Mouse (Mus musculus): ENCODE results near the gene Fyb2. TPM values are rescaled to one million over a fixed set of nuclear protein-coding genes. Genes with fewer than 3 reads are reported as not detected.
A peak's percentile ranks its signal among the peaks of the same experiment; 100 is the strongest.

Gene Fyb2
- total RNA-seq, 2 experiments from 2014 or later: 2.0 to 2.4 TPM

DNA sequence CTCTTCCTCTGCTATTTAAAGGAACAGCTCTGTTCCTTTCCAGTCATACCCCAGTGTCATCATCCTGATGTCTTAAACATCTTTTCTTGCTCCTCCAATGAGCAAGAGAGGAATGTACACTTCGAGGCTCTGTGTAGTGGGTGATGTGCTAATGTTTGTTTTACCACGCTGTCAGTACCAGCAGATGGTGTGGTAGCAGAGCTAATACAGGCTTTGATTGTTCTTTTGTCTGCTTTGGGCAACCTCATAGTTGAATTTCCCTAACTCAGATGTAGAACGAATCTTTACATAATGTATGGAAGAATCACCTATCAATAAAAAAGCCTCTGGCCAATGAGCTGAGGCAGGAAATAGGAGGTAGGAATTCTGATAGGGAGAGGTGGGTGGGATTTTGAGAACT is 36.0 kb downstream of the Fyb2 start:
- Histone ChIP-seq H3K4me3 (no peak overlapping the region), H3K27ac (no peak overlapping the region)
- peak; percentile 48 for TF ChIP-seq CTCF (conservative IDR thresholded peaks at IDR 0.05)
- peak in 1 of 2 experiments; percentile 27 for DNase-seq (ENCODE audit: low spot score in 2 of 2)

DNA sequence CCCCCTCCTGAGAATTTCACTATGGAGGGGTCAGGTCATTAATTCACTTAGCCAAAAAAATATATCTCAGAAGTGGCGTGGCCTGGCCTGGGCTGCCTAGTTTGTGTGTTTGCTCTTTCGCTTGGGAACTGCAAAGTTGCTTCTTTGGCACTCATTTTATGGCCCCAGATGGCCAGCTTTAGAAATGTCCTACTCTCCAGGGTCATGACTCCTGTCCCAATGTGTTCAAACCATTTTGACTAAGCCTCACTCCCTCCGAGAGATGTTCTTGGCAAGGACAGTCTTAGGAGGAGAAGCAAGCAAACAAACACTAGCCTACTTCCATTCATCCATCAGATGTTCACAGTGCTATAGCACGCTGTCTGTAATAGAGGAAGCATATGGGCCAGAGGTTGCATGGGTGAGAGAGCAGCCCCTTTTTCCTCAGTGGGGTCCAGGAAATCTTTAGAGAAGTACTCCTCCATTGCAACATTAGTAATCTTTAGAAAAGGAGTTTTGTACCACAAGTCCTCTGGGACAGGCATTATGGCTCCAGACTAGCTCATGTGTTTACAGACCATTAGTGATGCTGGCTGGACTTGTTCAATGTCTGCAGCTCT is 38.1 kb downstream of the Fyb2 start:
- no peak for DNase-seq (ENCODE audit: low spot score in 2 of 2)
- no peak for TF ChIP-seq CTCF (conservative IDR thresholded peaks at IDR 0.05)

DNA sequence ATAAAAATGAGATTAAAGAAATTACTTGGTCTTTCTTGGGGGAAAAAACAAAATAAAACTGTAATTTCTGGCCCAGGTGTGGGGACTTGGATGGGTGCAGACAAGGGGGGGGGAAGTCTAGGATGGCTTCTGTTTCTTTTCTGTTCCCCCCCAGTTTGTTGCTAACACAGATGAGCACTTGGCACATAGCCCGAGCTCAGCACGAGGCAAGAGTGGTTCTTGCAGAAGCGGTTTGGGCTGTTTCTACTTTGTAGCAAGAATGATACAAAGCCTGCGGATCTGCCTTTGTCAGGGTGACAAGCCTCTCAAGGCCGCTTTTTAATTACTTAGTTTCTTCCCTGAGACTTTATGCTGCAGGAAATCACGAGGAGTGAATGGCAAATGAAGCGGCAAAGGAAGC is 43.4 kb downstream of the Fyb2 start:
- Histone ChIP-seq H3K27ac (no peak overlapping the region), H3K4me3 (no peak overlapping the region)
- DNase-seq (ENCODE audit: low spot score in 2 of 2): no peak
- TF ChIP-seq CTCF (conservative IDR thresholded peaks at IDR 0.05): no peak

More for the DNA sequence above, 38.1 kb downstream of the Fyb2 start:
- H3K4me3 ChIP-seq: no peak overlapping the region
- H3K27ac ChIP-seq: no peak overlapping the region

- no peak for TF ChIP-seq CTCF (conservative IDR thresholded peaks at IDR 0.05)
- no peak for DNase-seq (ENCODE audit: low spot score in 2 of 2)
- Histone ChIP-seq H3K4me3 (no peak overlapping the region), H3K27ac (no peak overlapping the region)
These were observed 48.2 kb downstream of the Fyb2 start for GRCm38 (mm10) chr4:104961431-104961830.

- TF ChIP-seq CTCF (conservative IDR thresholded peaks at IDR 0.05): no peak
- no peak overlapping the region for H3K4me3 ChIP-seq
- DNase-seq (ENCODE audit: low spot score in 2 of 2): no peak
- no peak overlapping the region for H3K27ac ChIP-seq
These were observed 59.4 kb downstream of the Fyb2 start for GRCm38 (mm10) chr4:104972606-104973005.

GRCm38 (mm10) chr4:104975162-104975830 is 62.0 kb downstream of the Fyb2 start:
- H3K4me3 ChIP-seq: no peak overlapping the region
- no peak overlapping the region for H3K27ac ChIP-seq
- DNase-seq (ENCODE audit: low spot score in 2 of 2): no peak
- TF ChIP-seq CTCF (conservative IDR thresholded peaks at IDR 0.05): no peak

GRCm38 (mm10) chr4:104985960-104986632 is 72.8 kb downstream of the Fyb2 start:
- Histone ChIP-seq H3K27ac (no peak overlapping the region), H3K4me3 (no peak overlapping the region)
- DNase-seq (ENCODE audit: low spot score in 2 of 2): no peak
- TF ChIP-seq CTCF (conservative IDR thresholded peaks at IDR 0.05): no peak

DNA sequence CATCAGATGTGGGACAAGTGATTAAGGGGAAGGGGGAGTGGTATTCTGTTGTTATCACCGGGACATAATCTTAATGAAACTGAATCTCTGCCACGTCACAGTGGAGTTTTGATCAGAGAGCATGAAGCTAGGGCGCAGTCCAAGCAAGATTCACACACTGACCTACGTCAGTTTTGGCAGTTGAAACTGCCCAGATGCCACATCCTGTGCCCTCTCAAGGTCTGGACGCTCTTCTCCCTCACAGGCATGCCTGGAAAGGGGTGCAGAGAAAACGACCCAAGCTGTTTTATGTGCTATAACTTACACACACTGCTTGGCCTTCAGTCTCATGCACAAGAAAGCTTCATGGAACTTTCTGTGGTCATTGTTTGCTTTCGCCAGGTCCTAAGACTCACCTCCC is 74.4 kb downstream of the Fyb2 start:
- Histone ChIP-seq H3K27ac (no peak overlapping the region), H3K4me3 (no peak overlapping the region)
- no peak for DNase-seq (ENCODE audit: low spot score in 2 of 2)
- TF ChIP-seq CTCF (conservative IDR thresholded peaks at IDR 0.05): no peak

DNA sequence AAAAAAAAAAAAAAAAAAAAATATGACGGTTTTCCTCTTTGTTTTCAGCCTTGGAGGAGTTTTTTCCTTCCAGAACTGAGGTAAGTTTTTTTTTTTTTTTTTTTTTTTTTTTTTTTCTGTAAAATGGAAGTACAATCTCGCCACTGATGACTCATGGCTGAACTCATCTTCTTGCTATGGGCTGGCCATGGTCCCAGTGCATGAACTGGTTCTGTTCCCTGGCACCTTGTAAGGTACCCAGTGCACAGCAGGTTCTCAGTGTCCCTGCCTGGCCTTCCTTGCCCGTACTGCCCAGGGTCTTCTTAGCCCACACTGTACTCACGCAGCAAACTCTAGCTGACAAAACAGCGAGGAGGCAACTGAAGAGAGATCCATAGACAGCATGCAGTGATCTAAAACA is 74.8 kb downstream of the Fyb2 start:
- no peak for TF ChIP-seq CTCF (conservative IDR thresholded peaks at IDR 0.05)
- Histone ChIP-seq H3K27ac (no peak overlapping the region), H3K4me3 (no peak overlapping the region)
- DNase-seq (ENCODE audit: low spot score in 2 of 2): no peak

- H3K27ac ChIP-seq: no peak overlapping the region
- TF ChIP-seq CTCF (conservative IDR thresholded peaks at IDR 0.05): no peak
- no peak overlapping the region for H3K4me3 ChIP-seq
- no peak for DNase-seq (ENCODE audit: low spot score in 2 of 2)
These were observed 75.5 kb downstream of the Fyb2 start for GRCm38 (mm10) chr4:104988709-104989108.

GRCm38 (mm10) chr4:104990016-104990415 is 76.8 kb downstream of the Fyb2 start:
- no peak overlapping the region for H3K4me3 ChIP-seq
- TF ChIP-seq CTCF (conservative IDR thresholded peaks at IDR 0.05): no peak
- no peak overlapping the region for H3K27ac ChIP-seq
- peak; percentile 60 to 68 for DNase-seq (ENCODE audit: low spot score in 2 of 2)

DNA sequence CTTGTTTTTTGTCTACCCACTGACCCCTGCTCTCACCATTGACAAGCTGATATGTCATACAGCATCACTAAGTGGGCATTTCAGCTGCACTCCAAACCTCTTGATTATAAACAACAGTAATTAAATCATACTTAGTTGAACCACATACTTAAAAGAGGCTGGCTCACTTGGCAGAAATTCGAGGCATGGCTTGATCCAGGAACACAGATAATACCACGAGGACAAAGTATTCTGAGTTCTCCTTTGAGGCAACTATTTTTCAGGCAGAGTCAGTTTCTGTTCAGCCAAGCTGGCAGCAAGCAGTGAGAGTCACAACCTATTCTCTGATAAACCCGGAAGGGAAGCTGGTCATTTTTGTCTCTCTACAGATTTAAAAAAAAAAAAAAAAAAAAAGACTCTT is 77.4 kb downstream of the Fyb2 start:
- H3K4me3 ChIP-seq: no peak overlapping the region
- no peak overlapping the region for H3K27ac ChIP-seq
- no peak for DNase-seq (ENCODE audit: low spot score in 2 of 2)
- TF ChIP-seq CTCF (conservative IDR thresholded peaks at IDR 0.05): no peak

- Histone ChIP-seq H3K4me3 (no peak overlapping the region), H3K27ac (no peak overlapping the region)
- DNase-seq (ENCODE audit: low spot score in 2 of 2): no peak
- no peak for TF ChIP-seq CTCF (conservative IDR thresholded peaks at IDR 0.05)
These were observed 79.0 kb downstream of the Fyb2 start for GRCm38 (mm10) chr4:104992271-104992670.

Data from layer of hippocampus, adult 2 months (tissue).